Mouse (Mus musculus) neural tube, embryonic 11.5 days (tissue): Measurements from ENCODE around the gene Trim68. TPM values are rescaled to one million over a fixed set of nuclear protein-coding genes. Genes with fewer than 3 reads are reported as not detected.

Experiments used
- ATAC-seq: fragments of 200-750 bp; cut with Nextera tagmentation; 2 replicates; pipeline ENCODE4 v1.8.0; 2017; ENCODE audit warnings: moderate number of reproducible peaks, mild to moderate bottlenecking, moderate TSS enrichment, moderate library complexity; ENCODE audit not compliant: insufficient read depth, low FRiP score, low TSS enrichment
- DNase-seq: peaks from one replicate; pipeline ENCODE4 v3.0.0-alpha.2; 2015; ENCODE audit warnings: low spot score
- H3K27ac ChIP-seq: fragments of 300-500 bp; sonication (generic); 2 replicates; pipeline ENCODE4 v1.5.1; 2014; ENCODE audit warnings: low read depth, mild to moderate bottlenecking, low read length
- H3K27me3 ChIP-seq: fragments of 300-500 bp; sonication (generic); 2 replicates; pipeline ENCODE4 v1.6.1; 2014; ENCODE audit warnings: mild to moderate bottlenecking, low read length, mixed read lengths; ENCODE audit not compliant: control insufficient read depth, insufficient read depth
- H3K36me3 ChIP-seq: fragments of 300-500 bp; sonication (generic); 2 replicates; pipeline ENCODE4 v1.6.1; 2014; ENCODE audit warnings: mild to moderate bottlenecking, low read length, moderate library complexity, mixed read lengths; ENCODE audit not compliant: control insufficient read depth, insufficient read depth
- H3K4me1 ChIP-seq: fragments of 300-500 bp; sonication (generic); 2 replicates; pipeline ENCODE4 v1.6.1; 2014; ENCODE audit warnings: low read length, mixed read lengths; ENCODE audit not compliant: control insufficient read depth, insufficient read depth
- H3K4me2 ChIP-seq: fragments of 300-500 bp; sonication (generic); 2 replicates; pipeline ENCODE4 v1.6.1; 2014; ENCODE audit warnings: low read depth, mild to moderate bottlenecking, moderate library complexity
- H3K4me3 ChIP-seq: fragments of 300-500 bp; sonication (generic); 2 replicates; pipeline ENCODE4 v1.5.1; 2014; ENCODE audit warnings: low read depth, low read length
- H3K9ac ChIP-seq: fragments of 300-500 bp; sonication (generic); 2 replicates; pipeline ENCODE4 v1.6.1; 2014; ENCODE audit warnings: mild to moderate bottlenecking, low read length
- H3K9me3 ChIP-seq: fragments of 300-500 bp; sonication (generic); 2 replicates; pipeline ENCODE4 v1.6.1; 2016; ENCODE audit warnings: low read length; ENCODE audit not compliant: control insufficient read depth
- WGBS: fragments of 180-500 bp; shearing (Covaris S2); extraction: QIAGEN DNeasy Blood & Tissue Kit; methylation state at CpG from one replicate; pipeline ENCODE4 v1.1.7; 2014; 5-methylcytosine and 5-hydroxymethylcytosine counted together
- polyA plus RNA-seq: library from polyadenylated mRNA; unstranded; fragments of >200 nt; fragmentation: Nextera tagmentation; extraction: Ambion mirVana; gene quantifications from 2 replicates; pipeline ENCODE4 v1.2.1, GENCODE M21; 2014

Gene Trim68
- 10.2 and 11.2 TPM in 2 replicates for polyA plus RNA-seq

GRCm38 (mm10) chr7:102686944-102687501 is at the start of gene Trim68:
TSS of gene Trim68 (minus strand) at chr7:102687327.
- Histone ChIP-seq H3K9ac (peak within 1 kb of the TSS; percentile 75), H3K4me3 (peak within 1 kb of the TSS; percentile 57), H3K36me3 (no peaks in the 10 kb centered on the region), H3K27ac (no peak within 1 kb of the TSS), H3K27me3 (no peaks in the 10 kb centered on the region), H3K9me3 (no peaks in the 10 kb centered on the region), H3K4me1 (no peaks in the 10 kb centered on the region), H3K4me2 (peak within 1 kb of the TSS; percentile 57)
- peak; percentile 99 for ATAC-seq
- DNase-seq = peak; percentile 94
- WGBS = under 1% methylated on average over 40 of the region's 40 CpGs

- H3K4me1 ChIP-seq = no peaks in the 10 kb centered on the region
- H3K9me3 ChIP-seq = no peaks in the 10 kb centered on the region
- H3K27me3 ChIP-seq = no peaks in the 10 kb centered on the region
- WGBS = 67% methylated on average over 1 of the region's 1 CpGs
- DNase-seq (no peak), ATAC-seq (no peak)
- H3K36me3 ChIP-seq = no peaks in the 10 kb centered on the region
- H3K4me3 ChIP-seq = no peak overlapping the region
- no peak overlapping the region for H3K4me2 ChIP-seq
- no peak overlapping the region for H3K27ac ChIP-seq
- H3K9ac ChIP-seq = no peak overlapping the region
Measured at GRCm38 (mm10) chr7:102733793-102734192, 46.7 kb upstream of the Trim68 start.

- Histone ChIP-seq H3K9me3 (no peaks in the 10 kb centered on the region), H3K4me1 (no peaks in the 10 kb centered on the region), H3K27me3 (no peaks in the 10 kb centered on the region), H3K9ac (no peak within 1 kb of the TSS), H3K4me2 (no peak within 1 kb of the TSS), H3K27ac (no peak within 1 kb of the TSS), H3K4me3 (no peak within 1 kb of the TSS), H3K36me3 (no peaks in the 10 kb centered on the region)
- ATAC-seq = no peak
- no peak for DNase-seq
Measured at GRCm38 (mm10) chr7:102727391-102727790, 40.3 kb upstream of the Trim68 start, which contains the start of gene Olfr559. TSS of gene Olfr559 (minus strand) at chr7:102727491.

GRCm38 (mm10) chr7:102718970-102719369 is 31.8 kb upstream of the Trim68 start, which contains the start of gene Olfr33:
TSS of gene Olfr33 (minus strand) at chr7:102719070.
- Histone ChIP-seq H3K9me3 (no peaks in the 10 kb centered on the region), H3K9ac (no peak within 1 kb of the TSS), H3K27ac (no peak within 1 kb of the TSS), H3K4me1 (no peaks in the 10 kb centered on the region), H3K27me3 (no peaks in the 10 kb centered on the region), H3K36me3 (no peaks in the 10 kb centered on the region), H3K4me3 (no peak within 1 kb of the TSS), H3K4me2 (no peak within 1 kb of the TSS)
- 64% methylated on average over 1 of the region's 1 CpGs for WGBS
- ATAC-seq (no peak), DNase-seq (no peak)

- Histone ChIP-seq H3K9ac (no peak within 1 kb of the TSS), H3K4me3 (no peak within 1 kb of the TSS), H3K36me3 (no peaks in the 10 kb centered on the region), H3K9me3 (no peaks in the 10 kb centered on the region), H3K4me1 (no peaks in the 10 kb centered on the region), H3K4me2 (no peak within 1 kb of the TSS), H3K27ac (no peak within 1 kb of the TSS), H3K27me3 (no peaks in the 10 kb centered on the region)
- no peak for ATAC-seq
- no peak for DNase-seq
Measured at GRCm38 (mm10) chr7:102701915-102702314, 14.8 kb upstream of the Trim68 start, which contains the start of gene Olfr558. TSS of gene Olfr558 (plus strand) at chr7:102702215.

- H3K9ac ChIP-seq = no peak overlapping the region
- H3K27ac ChIP-seq = no peak overlapping the region
- ATAC-seq (no peak), DNase-seq (no peak)
- 85% methylated on average over 7 of the region's 7 CpGs for WGBS
- no peaks in the 10 kb centered on the region for H3K36me3 ChIP-seq
- H3K4me3 ChIP-seq = no peak overlapping the region
- no peaks in the 10 kb centered on the region for H3K4me1 ChIP-seq
- no peaks in the 10 kb centered on the region for H3K27me3 ChIP-seq
- H3K4me2 ChIP-seq = no peak overlapping the region
- H3K9me3 ChIP-seq = no peaks in the 10 kb centered on the region
Measured at GRCm38 (mm10) chr7:102698461-102698860, 11.3 kb upstream of the Trim68 start.

- no peaks in the 10 kb centered on the region for H3K9me3 ChIP-seq
- no peaks in the 10 kb centered on the region for H3K4me1 ChIP-seq
- H3K27ac ChIP-seq = no peak within 1 kb of the TSS
- H3K36me3 ChIP-seq = no peaks in the 10 kb centered on the region
- H3K9ac ChIP-seq = no peak within 1 kb of the TSS
- DNase-seq (peak; percentile 49), ATAC-seq (no peak)
- 82% methylated on average over 5 of the region's 5 CpGs for WGBS
- no peaks in the 10 kb centered on the region for H3K27me3 ChIP-seq
- H3K4me2 ChIP-seq = no peak within 1 kb of the TSS
- H3K4me3 ChIP-seq = no peak within 1 kb of the TSS
Measured at GRCm38 (mm10) chr7:102695358-102696125, 8.4 kb upstream of the Trim68 start, which contains the start of gene Olfr557. TSS of gene Olfr557 (plus strand) at chr7:102695910.

GRCm38 (mm10) chr7:102681916-102682315 is 5.2 kb downstream of the Trim68 start:
- Histone ChIP-seq H3K36me3 (no peaks in the 10 kb centered on the region), H3K9me3 (no peaks in the 10 kb centered on the region), H3K27ac (no peak overlapping the region), H3K27me3 (no peaks in the 10 kb centered on the region), H3K4me3 (no peak overlapping the region), H3K4me1 (no peaks in the 10 kb centered on the region), H3K9ac (no peak overlapping the region), H3K4me2 (no peak overlapping the region)
- no peak for DNase-seq
- ATAC-seq = no peak
- 93% methylated on average over 1 of the region's 1 CpGs for WGBS

GRCm38 (mm10) chr7:102676225-102676624 is 10.9 kb downstream of the Trim68 start:
- 80% methylated on average over 2 of the region's 2 CpGs for WGBS
- Histone ChIP-seq H3K9me3 (no peaks in the 10 kb centered on the region), H3K27ac (no peak overlapping the region), H3K36me3 (no peaks in the 10 kb centered on the region), H3K9ac (no peak overlapping the region), H3K4me2 (no peak overlapping the region), H3K27me3 (no peaks in the 10 kb centered on the region), H3K4me1 (no peaks in the 10 kb centered on the region), H3K4me3 (no peak overlapping the region)
- ATAC-seq = no peak
- no peak for DNase-seq
